Mouse (Mus musculus): ENCODE results near the gene Ikzf3.

The Ikzf3 gene

DNA sequence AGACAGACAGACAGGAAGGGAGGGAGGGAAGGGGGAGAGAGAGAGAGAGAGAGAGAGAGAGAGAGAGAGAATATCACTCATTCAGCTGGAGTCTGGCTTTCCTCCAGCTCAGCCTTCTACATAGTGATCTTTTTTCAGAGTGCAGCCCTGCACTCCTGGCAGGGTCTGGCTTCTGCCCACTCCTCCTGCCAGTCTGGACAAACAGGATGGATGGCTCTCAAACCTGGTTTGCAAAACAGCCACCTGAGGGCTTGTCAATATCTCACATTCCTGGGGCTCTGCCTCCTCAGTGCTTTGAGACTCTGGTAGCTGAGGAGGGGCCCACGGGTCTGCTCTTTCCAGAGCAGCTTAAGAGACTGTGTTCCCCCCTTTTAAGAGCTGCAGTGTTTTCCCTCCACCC, 100.6 kb downstream of the Ikzf3 start:
- DNase-seq, result no peak

DNA sequence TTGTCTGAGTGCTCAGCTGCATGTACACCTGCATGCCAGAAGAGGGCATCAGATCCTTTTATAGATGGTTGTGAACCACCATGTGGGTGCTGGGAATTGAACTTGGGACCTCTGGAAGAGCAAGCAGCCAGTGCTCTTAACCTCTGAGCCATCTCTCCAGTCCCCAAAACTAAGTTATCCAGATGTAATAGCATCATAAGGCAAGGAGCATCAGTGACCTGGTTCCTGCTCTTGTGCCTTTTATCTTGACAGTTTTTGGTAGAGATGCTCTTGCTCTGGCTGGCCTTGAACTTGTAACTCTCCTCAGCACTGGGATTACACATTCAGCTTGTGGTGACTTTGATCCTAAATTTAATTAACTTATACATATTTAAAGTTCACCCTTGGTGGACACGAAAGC, 102.1 kb downstream of the Ikzf3 start:
- DNase-seq, result no peak

DNA sequence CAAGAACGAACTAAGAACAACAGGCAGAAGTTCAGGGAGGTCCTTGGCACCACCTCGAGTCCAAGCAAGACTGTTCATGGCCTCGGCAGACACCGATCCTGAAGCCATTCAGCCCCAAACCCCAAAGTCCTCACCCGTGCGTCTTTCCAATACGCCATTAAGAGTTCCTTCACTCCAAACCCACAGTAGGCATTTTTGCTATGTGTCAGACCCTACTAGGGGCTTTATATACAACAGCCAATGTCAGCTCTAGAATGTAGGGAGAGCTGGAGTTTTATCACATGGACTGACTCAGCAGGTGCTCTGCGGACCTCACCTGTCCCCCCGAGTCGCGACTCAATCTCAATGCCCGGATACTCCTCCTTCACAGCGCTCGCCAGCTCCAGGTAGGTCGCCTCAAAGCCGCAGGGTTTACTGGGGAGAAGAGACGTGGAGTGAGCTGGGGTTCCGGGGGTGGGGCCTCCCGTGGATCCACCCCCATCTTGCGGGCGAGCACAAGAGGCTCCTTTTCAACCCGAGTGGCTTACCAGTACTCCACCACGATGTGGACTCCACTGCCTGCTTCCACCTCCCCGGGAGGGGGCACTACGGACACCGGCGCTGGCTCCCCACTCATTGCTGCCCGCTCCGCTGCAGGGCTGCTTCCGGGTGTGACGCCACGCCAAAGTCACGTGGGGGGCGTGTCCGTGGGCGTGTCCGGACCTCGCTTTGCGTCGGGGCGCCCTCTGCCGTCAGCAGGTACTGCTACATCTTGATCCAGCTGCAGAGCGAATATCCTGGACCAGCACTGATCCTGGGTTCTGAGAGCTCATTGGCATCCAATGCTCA, 107.3 kb downstream of the Ikzf3 start, which contains the start of gene Mien1:
Mien1 (minus strand) TSS at position 661 of the 828 bp plus-strand sequence.
- peak; percentile 99 for DNase-seq

DNA sequence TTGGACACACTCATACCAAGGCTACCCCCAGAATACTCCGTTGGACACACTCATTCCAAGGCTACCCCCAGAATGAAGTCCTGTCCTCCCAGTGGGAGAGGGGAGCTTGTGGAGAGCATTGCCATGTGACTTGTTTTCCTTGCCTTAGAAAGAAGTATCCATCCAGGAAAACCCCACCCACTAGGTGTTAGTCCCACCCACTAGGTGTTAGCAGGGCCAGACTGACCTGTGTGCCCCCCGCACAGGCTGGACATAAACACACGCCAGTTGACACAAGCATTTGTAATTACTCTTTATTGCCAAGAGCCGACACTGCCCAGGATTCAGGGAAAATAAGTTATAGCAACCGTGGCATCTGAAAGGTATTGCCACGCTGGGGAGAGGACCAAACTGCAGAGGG, 108.4 kb downstream of the Ikzf3 start:
- peak; percentile 54 for DNase-seq

DNA sequence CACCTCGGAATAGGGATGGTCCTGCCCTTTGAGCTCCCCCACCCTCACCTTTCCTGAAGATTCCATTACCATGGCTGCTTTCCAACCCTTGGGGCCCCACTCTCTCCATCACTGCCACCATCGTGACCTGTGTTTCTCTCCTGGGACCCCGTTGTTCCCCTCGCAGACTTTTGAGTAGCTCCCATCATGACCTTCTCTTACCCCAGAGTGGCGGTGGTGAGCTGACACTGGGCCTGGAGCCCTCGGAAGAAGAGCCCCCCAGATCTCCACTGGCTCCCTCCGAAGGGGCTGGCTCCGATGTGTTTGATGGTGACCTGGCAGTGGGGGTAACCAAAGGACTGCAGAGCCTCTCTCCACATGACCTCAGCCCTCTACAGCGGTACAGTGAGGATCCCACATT, 110.1 kb downstream of the Ikzf3 start:
- DNase-seq, result no peak

DNA sequence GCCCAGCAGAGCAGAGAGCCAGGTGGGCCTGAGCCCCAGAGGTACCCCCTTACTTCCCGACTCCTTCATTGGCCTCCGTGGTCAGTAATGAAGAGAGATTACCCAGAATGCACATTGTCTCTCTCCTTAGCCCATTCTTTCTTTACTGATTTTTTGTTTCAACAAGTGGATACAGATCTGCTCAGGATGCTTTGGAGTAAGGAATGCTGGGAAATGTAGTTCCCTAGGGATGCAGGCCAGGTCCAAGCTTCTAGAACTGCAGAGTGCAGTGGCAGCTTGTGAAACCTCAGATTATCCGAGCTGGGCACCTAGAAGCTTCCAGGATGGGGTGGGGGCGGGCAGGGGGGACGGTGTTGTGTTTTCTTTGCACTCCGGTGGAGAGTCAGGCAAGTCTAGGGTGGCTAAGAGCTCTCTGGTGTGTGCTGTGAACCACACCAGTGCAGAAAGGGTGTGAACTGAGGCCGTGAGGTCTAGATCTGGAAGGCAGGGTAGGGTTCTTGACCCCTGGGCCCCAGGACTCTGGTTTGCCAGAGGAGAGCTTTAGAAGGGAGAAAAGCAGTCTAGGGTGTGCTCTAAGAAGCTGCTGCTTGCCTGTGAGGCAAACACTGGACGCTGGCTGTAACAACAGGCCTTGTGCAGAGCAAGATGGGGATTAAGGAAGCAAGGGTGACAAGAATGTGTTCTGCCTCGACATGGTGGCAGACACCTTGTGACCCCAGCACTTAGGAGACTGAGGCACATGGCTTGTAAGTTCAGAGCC, 113.9 kb downstream of the Ikzf3 start:
- no peak for DNase-seq

DNA sequence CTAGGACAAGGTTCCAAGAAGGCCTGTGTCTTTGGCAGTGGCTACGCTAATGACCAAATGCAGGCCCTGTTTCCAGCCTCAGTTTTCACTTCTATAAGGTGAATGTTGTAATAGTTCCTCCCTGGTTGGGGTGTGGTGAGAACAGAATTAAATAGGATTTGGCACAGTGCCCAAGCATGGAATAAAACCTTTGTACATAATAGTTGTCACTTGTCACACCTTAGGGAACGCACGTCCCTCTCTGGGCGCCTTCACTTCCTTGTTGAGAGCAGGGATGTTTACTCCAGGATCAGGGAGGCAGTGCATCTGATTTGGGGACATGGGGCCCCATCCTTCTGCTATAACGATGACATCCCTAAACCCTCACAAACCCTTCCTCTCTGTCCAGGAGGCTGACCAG, 117.4 kb downstream of the Ikzf3 start:
- no peak for DNase-seq

DNA sequence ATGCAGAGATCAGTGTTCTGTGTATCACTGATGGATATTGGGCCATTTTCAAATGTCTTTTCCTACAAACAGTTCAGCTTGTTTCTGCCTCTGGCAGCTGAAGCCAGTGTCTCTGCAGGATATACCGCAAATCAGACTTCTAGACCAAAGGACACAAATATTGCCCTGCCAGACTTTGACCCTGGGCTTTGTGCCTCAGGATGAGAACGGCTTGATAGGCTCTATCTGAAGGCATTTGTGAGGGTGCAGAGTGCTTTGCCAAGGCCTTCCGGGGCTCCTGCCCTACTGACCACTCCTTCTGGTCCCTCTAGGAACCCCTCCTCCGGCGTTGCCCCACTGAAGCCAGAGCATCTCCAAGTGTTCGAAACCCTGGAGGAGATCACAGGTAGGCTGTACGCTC, 119.2 kb downstream of the Ikzf3 start:
- DNase-seq, result peak; percentile 50

DNA sequence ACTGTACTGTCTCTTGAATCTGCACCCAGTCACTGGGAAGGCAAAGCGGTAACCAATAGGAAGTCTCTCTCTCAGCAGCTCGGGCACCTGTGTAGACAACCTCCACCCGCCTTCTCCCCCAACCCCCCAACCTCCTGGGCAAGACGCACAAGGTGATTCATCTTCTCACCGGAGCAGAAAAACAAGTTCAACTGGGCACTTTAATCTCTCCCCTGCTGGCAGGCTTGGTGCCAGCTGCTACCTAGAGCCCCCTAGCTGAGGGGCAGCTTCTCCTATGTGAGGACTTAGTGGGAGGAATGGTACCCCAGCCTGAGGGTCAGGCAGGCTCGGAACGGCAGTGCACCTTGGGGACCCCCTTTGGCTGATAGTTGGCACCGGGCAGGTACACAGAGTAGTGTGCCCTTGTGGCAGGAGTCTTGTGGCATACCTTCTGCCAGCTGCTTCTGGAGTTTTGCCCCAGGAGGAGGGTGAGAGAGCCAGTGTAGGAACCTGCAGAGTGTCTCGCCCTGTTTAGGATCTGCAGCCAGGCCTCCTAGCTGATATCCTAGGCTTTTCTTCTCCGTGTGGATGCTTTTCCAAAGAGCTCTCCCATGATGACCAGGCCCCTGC, 126.8 kb downstream of the Ikzf3 start:
- peak; percentile 82 for DNase-seq

DNA sequence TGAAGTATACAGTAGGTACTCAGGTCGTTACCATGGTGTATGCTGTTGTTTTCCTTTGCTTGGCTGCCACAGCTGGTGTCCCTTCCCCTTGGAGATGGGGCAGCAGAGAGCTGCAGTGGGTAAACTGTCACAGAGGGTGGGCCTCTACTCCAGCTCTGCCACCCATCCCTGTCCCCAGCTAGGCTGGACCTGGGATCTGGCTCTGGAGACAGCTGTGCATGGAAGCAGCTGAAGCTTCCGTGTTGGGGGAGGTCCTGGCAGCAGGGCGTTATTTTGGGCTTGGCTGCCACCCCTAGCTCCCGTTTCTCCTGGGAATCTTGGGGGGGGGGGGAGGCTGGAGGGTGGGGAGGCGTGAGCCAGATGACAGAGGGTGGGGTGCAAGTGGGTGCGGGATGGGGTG, 127.6 kb downstream of the Ikzf3 start:
- DNase-seq, result no peak

DNA sequence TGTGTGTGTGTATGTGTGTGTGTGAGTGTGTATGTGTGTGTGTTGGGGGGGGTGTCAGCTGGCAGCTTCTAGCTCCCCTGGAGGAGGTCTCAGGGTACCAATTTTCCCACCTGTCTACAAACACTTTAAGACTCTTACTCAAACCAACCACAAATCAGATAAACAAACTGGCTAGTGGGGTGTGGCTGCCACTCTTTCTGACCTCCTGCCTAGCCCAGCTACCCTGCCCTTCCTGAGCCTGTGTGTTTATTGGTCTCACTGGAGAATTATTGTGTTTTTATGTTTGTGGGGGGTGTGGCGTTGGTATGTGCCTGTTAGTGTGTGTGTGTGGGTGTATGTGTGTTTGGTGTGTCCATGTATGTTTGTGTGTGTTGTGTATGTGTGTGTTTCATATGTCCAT, 128.8 kb downstream of the Ikzf3 start:
- no peak for DNase-seq

Measured in kidney, adult 18-20 months (tissue).